Mouse (Mus musculus): ENCODE results near the gene Capn3.

Gene Capn3

DNA sequence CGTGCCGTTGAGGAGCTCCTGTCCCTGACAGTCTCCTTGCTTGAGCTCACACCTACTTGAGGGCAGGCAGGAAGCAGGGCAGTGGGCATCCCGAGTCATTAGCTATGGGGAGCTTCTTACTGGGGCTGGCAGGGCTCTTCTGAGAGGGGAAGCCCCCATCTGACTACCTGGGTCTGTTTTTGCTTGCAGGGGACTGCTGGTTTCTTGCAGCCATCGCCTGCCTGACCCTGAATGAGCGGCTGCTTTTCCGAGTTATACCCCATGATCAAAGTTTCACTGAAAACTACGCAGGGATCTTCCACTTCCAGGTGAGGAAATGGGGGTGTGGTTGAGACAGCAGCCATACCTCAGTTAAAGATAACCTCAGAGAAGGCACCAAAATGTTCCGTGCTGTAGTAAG, 26.1 kb downstream of the Capn3 start:
- DNase-seq (ENCODE audit: low read depth, low spot score) = no peak

DNA sequence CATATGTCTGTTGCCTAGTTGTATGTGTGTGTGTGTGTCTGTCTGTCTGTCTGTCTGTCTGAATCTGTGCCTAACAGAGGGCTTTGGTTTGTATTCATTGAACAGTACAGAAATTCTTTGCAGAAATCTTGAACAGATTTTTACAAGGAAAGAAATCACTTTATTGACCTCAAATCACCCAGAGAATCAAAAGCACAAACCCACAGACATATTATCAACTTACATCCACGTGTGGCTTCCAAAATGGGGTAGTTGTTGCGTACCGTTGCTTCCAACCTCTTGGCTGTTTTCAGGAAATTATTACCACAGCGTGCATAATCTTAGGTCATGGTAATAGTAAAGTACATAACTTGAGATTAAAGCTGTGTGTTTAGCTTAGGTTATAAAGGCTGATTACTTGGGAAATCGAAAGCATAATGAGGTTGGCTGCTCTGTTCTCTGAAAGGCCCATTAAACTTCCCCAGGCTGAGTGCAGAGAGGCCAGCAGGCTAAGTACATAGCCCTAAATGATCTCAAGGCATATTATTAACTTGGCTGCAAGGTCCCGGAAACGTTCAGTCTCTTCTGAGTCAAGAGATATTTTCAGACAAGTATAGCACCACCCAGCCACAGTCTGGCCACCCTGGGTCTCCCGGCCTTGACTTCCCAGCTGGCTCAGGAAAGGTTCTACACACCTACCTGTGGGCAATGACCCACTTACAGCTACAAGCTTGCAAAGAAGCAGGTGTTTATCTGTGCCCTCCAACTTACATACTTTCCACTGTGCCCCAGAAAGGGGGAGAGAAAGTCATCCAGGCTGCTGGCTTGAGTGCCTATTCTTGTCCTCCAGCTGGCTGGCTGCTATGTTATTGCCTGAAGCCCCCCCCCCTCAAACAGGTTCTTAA, 26.9 kb downstream of the Capn3 start:
- no peak for DNase-seq (ENCODE audit: low read depth, low spot score)

DNA sequence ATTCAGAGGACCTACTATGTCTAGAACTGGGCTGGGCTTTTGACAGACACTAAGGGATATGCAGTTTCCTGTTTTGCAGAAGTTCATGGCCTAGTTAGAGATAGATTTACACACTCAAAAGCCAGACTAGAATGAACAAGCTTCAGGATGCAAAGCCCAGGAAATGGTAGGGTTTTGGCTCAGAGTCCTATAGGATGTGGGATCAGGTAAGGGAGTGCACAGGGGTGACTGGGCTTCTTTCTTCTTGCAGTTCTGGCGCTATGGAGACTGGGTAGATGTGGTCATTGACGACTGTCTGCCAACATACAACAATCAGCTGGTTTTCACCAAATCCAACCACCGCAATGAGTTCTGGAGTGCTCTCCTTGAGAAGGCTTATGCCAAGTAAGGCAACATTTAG, 28.4 kb downstream of the Capn3 start:
- no peak for DNase-seq (ENCODE audit: low read depth, low spot score)

DNA sequence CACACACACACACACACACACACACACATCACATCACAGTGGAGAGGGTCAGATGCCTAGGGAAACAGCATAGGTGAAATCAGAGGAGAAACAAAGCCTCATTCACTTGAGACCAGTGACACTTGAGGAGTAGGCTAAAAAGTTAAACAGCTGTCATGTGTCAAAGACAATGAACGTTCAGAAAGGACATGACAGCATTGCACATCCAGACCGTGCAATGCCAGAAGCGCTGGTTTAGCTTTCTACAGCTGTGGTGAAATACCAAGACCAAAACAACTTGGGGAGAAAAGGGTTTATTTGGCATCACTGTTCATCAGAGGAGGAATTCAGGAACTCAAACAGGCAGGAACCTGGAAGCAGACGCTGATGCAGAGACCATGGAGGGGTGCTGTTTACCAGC, 37.4 kb downstream of the Capn3 start:
- no peak for DNase-seq (ENCODE audit: low read depth, low spot score)

DNA sequence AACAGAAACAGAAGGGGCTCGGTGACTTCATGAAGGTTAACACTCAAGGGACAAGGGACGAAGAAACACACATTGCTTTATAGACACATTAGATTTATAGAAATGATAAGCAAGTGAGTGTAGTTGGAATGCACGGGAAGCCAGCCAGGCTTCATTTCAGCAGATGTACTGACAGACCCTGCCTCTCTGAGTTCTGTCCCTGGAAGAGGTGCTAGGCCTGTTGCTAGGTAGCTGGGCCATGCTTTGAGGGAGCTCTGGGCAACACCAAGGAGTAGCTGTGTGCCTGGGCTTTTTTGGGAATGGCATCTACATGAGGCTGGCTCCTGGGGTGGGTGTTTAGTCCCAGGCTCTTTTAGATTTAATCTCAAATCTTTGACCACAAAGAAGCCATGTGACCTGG, 40.7 kb downstream of the Capn3 start:
- no peak for DNase-seq (ENCODE audit: low read depth, low spot score)

DNA sequence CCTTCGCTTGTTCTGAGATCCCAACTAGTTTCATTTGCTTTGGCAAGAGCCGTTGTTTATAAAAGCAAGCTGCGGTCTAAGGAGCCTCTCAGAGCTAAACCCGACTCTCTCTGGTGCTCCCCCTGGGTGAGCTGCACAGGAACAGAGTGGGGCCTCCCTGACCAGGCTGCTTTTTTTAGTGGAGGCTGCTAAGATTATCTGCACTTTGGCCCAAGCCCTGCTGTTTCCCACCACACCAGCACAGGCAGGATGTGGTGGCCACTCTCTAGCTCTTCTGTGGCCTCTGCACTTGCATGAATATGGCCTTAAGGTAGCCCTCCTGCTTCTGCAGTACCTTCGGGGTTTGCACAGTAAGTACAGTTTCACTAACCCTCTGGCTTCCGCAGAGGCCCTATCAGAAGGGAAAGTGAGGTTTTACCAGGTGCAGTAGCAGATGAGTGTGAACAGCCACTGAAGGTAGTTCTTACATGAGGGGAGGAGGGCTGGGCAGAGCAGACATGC, 44.2 kb downstream of the Capn3 start:
- peak; percentile 90 for DNase-seq (ENCODE audit: low read depth, low spot score)

DNA sequence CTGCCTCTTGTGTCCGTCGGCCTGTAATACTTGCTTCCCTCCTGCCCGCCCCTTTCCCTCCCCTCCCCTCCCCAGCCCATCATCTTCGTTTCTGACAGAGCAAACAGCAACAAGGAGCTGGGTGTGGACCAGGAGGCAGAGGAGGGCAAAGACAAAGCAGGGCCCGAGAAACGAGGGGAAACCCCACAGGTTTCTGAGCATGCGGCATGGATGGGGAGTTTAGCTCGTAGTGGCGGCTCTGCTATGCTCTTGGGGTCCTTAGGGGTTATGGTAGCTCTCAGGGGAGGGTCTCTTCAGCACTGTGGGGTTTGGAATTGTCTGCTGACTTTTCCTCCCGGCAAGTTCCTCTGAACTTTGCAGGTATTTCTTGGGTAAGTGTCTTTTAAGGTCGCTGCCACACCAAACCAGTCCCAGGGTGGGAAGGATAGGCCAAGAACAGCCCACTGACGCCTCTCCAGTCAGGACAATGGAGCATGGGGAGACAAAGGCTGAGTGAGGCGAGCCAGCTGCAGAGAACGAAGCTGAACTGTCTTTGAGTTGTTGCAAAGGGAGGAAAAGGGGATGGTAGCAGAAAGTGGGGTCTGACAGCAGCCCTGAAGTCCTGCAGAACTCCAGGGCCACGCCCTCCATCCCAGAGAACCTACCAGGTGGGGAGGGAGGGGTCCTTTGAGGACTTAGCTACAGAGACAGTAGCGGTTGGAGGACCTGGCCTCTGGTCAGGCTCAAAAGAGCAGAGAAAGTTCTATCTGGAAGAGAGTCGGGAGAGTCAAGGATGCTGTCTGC, 45.5 kb downstream of the Capn3 start:
- no peak for DNase-seq (ENCODE audit: low read depth, low spot score)

DNA sequence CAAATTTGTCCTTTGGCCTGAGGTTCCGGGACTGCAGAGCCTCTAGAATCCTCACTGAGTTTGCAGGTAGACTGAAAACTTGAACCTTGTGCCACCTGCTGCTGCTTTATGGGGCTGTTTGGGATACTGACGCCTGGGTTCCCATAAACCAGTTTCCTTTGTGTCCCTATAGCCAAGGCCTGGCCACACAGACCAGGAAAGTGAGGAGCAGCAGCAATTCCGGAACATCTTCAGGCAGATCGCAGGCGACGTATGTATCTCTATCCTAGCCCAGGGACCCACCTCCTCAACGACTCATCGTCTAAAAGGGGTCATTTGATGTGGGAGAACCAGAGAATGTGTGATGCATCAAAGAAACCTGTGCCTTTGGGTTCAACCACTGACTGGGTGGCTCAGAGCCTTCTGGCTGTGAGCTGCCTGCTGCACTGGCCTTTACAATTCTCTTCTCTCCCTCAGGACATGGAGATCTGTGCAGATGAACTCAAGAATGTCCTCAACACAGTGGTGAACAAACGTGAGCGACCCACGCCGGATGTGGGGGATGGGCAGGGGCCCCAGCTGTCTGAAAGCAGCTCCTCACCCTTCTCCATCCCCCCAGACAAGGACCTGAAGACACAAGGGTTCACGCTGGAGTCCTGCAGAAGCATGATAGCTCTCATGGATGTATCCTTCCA, 46.2 kb downstream of the Capn3 start:
- no peak for DNase-seq (ENCODE audit: low read depth, low spot score)

DNA sequence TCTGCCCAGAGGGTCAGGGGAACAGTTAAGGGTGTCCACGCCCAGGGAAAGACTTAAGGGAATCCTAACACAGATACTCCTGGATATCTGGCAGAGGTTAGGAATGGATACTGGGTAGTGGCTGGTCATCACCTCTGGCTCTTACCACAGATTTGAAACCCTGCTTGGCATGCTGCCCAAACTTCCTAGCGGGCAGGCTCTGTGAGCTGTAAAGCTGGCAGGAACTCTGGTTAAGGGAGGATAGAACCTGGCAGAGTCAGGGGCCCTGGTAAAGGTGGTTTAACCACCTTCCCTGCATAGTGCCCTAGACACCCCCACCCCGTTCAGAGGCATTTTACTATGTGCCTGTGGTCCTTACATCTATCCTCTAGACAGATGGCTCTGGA, 46.8 kb downstream of the Capn3 start:
- no peak for DNase-seq (ENCODE audit: low read depth, low spot score)

DNA sequence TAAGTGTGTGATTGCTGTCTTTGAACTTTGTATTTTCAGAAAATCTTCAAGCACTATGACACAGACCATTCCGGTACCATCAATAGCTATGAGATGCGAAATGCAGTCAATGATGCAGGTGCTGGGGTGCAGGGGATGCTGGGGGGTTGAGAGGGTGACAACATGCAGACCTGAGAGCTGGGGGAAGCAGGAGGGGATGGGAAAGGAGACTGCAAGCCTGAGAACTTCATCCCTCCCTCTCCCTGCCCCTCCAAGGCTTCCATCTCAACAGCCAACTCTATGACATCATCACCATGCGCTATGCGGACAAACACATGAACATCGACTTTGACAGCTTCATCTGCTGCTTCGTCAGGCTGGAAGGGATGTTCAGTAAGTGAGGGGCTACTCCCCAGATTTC, 47.3 kb downstream of the Capn3 start:
- no peak for DNase-seq (ENCODE audit: low read depth, low spot score)

DNA sequence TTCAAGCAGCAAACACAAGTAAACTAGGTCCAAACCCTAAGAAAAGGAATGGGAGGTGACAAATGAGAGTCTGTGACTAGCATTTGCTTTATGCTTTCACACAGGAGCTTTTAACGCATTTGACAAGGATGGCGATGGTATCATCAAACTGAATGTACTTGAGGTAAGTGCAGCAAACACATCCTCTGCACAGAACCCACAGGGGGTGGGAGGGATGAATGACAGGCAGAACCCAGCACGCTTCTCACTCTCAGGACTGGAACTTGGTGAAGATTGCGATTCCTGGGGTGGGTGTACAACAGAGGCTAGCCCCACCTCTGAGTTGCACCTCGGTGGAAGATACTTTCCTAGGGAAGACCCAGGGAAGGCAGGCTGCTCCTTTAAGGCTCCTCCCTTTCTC, 48.2 kb downstream of the Capn3 start:
- no peak for DNase-seq (ENCODE audit: low read depth, low spot score)

DNA sequence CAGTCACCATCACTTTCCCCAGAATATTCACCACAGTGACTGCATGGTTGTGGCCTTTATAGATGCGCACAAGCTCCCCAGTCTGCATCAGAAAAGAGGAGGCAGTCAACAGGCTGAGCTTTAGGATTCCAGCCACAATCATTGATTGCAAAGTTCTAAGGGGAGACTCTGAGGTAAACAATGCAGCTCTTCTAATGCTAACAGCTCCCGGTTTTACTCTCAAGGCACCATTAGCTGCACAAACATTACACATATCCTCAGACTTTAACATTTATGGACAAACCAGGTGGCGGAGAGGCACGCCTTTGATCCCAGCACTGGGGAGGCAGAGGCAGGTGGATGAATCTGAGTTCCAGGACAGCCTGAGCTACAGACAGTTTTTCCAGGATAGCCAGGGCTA, 58.4 kb downstream of the Capn3 start:
- no peak for DNase-seq (ENCODE audit: low read depth, low spot score)

DNA sequence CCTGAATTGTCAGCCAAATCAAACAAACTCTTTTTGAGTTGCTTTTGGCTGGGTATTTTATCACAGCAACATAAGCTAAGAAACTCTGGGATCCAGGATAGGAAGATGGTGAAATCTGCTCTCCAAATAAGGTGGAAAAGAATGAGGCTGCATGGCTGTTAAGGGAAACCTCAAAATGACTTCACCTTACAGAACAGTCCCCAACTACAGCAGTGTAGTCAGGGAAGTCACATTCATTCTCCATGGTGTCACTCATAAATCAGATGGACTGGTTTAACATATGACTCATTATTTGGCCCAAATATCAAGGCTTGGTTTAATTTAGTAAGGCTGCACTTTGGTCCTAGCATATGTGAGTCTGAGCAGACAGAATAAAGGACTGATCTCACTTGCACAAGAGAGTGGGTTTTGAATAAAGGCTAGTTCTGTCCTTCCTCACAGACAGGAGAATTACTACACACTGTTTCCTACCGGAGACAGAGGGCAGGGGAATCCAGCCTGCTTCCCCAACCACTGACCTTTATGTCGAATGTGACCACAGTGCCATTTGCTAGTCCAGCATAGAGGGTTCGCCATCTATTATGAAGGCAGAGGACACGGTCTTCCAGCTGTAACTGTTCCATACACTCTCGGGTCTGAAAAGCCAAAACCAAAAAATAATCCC, 62.9 kb downstream of the Capn3 start:
- no peak for DNase-seq (ENCODE audit: low read depth, low spot score)

DNA sequence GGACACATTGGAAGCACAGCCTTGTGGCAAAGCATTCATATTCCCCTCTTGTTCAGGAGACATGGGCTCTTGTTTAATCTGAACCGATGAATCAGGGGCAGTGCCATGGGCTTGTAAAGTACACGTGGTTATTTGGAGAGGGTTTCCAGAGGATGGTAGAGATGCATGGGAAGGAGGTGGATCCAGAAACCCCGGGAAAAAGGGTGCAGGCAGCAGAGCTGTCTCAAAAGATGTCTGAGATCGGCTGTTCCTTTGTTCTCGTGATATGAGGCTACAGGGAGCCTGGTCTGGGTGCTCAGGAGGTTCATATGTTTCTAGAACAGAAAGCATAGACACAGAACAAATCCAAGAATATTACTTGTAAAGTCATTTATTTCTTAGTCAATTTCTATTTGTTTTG, 71.0 kb downstream of the Capn3 start:
- DNase-seq (ENCODE audit: low read depth, low spot score) = no peak

DNA sequence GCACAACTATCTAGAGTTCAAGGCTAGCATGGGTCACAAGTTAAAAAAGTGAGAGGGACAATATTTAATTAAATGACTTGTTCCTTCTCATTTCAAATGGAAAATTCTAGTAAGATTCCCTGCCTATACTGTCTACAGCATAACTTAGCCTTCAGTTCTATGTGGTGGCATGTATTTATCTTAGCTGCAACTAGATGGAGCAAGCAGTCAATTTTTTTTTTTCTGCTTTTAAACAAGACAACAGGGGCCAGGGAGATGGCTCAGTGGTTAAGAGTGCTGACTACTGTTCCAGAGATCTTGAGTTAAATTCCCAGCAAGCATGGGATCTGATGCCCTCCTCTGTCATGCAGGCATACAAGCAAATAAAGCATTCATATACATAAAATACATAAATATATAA, 73.7 kb downstream of the Capn3 start:
- DNase-seq (ENCODE audit: low read depth, low spot score) = no peak

DNA sequence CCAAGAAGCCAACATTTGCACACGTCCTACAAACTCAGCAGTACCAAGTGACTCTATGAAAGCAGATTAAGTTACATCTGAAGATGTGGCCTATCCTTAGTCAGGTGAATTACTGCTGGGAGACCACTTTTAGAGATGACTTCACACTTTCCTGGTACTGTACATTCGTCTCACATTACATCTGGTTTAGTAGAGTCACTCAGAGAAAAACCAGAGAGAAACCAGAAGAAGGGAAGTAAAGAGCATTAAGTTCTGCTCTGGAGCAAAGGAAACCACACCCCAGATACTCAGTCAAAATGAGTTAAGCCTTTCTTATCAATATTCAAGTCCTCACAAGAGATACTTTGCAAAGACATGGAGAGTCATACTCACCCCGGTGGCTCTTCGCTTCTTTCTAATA, 75.4 kb downstream of the Capn3 start:
- no peak for DNase-seq (ENCODE audit: low read depth, low spot score)

DNA sequence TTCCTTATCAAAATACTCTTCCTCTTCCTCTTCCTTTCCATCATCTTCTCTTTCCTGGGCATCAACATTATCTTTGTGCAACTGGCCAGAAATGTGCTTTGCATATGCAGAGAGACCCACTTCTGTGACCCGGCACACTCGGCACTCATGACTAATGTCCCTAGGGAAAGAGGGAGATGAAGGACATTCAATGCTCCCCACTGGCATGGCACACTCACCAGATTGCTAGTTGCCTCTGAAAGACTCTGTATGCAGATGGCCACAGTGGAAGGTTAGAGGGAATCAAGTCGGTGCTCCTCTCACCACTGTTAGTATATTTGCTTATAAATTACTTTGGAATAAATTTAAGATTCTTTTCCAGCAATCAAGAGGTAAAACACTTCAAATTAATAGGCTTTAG, 83.5 kb downstream of the Capn3 start:
- DNase-seq (ENCODE audit: low read depth, low spot score) = no peak

DNA sequence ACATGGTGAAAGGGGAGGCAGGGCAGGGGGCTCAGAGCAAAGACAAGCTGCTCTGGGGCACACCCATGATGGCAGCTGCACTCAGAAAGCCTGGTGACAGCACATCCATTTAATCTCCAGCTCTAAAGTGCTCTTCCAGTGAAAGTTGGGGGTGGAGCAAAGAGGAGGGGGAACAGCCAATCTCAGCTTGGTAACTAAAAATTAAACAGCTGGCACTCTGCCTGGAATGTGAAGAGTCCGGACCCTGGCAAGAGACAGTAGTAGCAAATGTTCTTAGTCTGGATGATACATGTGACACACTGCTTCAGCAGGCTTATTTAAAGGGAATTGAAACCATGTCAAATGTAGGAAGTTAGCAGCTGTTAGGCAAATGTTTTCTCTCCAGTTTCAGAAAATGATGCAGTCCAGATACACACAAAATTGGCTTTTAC, 84.0 kb downstream of the Capn3 start:
- peak; percentile 77 for DNase-seq (ENCODE audit: low read depth, low spot score)

DNA sequence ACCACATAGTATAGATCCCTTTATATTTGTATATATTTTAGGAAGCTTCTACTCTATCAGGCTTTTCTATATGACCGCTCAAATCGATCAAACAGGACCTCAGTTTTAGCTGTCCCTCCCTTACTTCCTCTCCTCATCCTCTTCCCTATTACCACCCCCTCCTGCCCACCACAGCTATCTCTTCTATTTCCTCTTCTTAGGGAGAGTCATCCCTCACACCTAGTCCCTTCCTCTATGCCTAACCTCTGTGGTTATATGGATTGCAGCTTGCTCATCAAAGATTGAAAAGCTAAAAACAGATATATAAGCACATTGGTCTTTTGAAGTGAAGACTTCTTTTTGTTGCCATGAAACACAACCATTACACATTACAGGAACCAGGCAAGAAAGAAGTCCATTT, 88.9 kb downstream of the Capn3 start:
- no peak for DNase-seq (ENCODE audit: low read depth, low spot score)
